Mouse (Mus musculus) liver, embryonic 12.5 days (tissue): ENCODE results near the gene Lrrc71. TPM values are rescaled to one million over a fixed set of nuclear protein-coding genes. Genes with fewer than 3 reads are reported as not detected.

ENCODE experiments used
- ATAC-seq: fragments of 200-750 bp; cut with Nextera tagmentation; 2 replicates; pipeline ENCODE4 v1.8.0; 2017; ENCODE audit warnings: moderate number of reproducible peaks, mild to moderate bottlenecking, moderate library complexity
- H3K27ac ChIP-seq: fragments of 300-500 bp; sonication (generic); 2 replicates; pipeline ENCODE4 v1.5.1; 2016; ENCODE audit warnings: mild to moderate bottlenecking
- H3K27me3 ChIP-seq: fragments of 300-500 bp; sonication (generic); replicated peaks from 2 replicates; pipeline ENCODE4 v1.6.1; 2016; ENCODE audit warnings: mild to moderate bottlenecking, moderate library complexity
- H3K36me3 ChIP-seq: fragments of 300-500 bp; sonication (generic); 2 replicates; pipeline ENCODE4 v1.6.1; 2016; ENCODE audit warnings: mild to moderate bottlenecking, moderate library complexity
- H3K4me1 ChIP-seq: fragments of 300-500 bp; sonication (generic); 2 replicates; pipeline ENCODE4 v1.6.1; 2016
- H3K4me2 ChIP-seq: fragments of 300-500 bp; sonication (generic); 2 replicates; pipeline ENCODE4 v1.6.1; 2016; ENCODE audit warnings: mild to moderate bottlenecking, moderate library complexity
- H3K4me3 ChIP-seq: fragments of 300-500 bp; sonication (generic); 2 replicates; pipeline ENCODE4 v1.5.1; 2016; ENCODE audit warnings: mild to moderate bottlenecking, moderate library complexity
- H3K9ac ChIP-seq: fragments of 300-500 bp; sonication (generic); 2 replicates; pipeline ENCODE4 v1.6.1; 2016; ENCODE audit warnings: mild to moderate bottlenecking, moderate library complexity
- H3K9me3 ChIP-seq: fragments of 300-500 bp; sonication (generic); replicated peaks from 2 replicates; pipeline ENCODE4 v1.6.1; 2016; ENCODE audit warnings: mild to moderate bottlenecking, moderate library complexity
- WGBS: fragments of 180-500 bp; shearing (Covaris S2); methylation state at CpG from one replicate; pipeline ENCODE4 v1.1.7; 2016; ENCODE audit not compliant: insufficient replicate concordance; 5-methylcytosine and 5-hydroxymethylcytosine counted together
- polyA plus RNA-seq: library from polyadenylated mRNA; unstranded; fragments of >200 nt; fragmentation: Nextera tagmentation; extraction: Ambion mirVana; gene quantifications from 2 replicates; pipeline ENCODE4 v1.2.1, GENCODE M21; 2016

Gene Lrrc71
- polyA plus RNA-seq, 1 experiment from 2014 or later, result 0.29 TPM

- Histone ChIP-seq H3K9ac (no peak overlapping the region), H3K9me3 (no peaks in the 10 kb centered on the region), H3K27me3 (peaks cover 8% of the 10 kb centered on the region), H3K36me3 (peaks cover 9% of the 10 kb centered on the region; the same call in 1 of the 2 replicates), H3K4me2 (no peak overlapping the region), H3K27ac (no peak overlapping the region), H3K4me1 (peaks cover 61% of the 10 kb centered on the region), H3K4me3 (no peak overlapping the region)
- 52% methylated on average over 20 of the region's 20 CpGs for WGBS
- no peak for ATAC-seq
These were observed 13.3 kb upstream of the Lrrc71 start for GRCm38 (mm10) chr3:87761408-87762375.

- Histone ChIP-seq H3K27me3 (no peaks in the 10 kb centered on the region), H3K4me3 (no peak overlapping the region), H3K9ac (no peak overlapping the region), H3K4me1 (peaks cover 42% of the 10 kb centered on the region), H3K9me3 (no peaks in the 10 kb centered on the region), H3K27ac (no peak overlapping the region), H3K4me2 (no peak overlapping the region), H3K36me3 (peaks cover 23% of the 10 kb centered on the region)
- WGBS, result 33% methylated on average over 4 of the region's 5 CpGs
- ATAC-seq, result peak; percentile 16; the same call in 1 of the 2 replicates
These were observed 10.2 kb upstream of the Lrrc71 start for GRCm38 (mm10) chr3:87758641-87759040.

- WGBS, result 70% methylated on average over 20 of the region's 20 CpGs
- Histone ChIP-seq H3K9me3 (no peaks in the 10 kb centered on the region), H3K27me3 (no peaks in the 10 kb centered on the region), H3K27ac (no peak overlapping the region), H3K4me1 (peaks cover 20% of the 10 kb centered on the region), H3K4me3 (no peak overlapping the region), H3K36me3 (peaks cover 27% of the 10 kb centered on the region), H3K4me2 (no peak overlapping the region), H3K9ac (no peak overlapping the region)
- ATAC-seq, result no peak
These were observed 8.1 kb upstream of the Lrrc71 start for GRCm38 (mm10) chr3:87756488-87756887.

- 18% methylated on average over 24 of the region's 24 CpGs for WGBS
- no peak overlapping the region for H3K4me3 ChIP-seq
- peaks cover 30% of the 10 kb centered on the region for H3K36me3 ChIP-seq
- peaks cover 16% of the 10 kb centered on the region; the same call in 1 of the 2 replicates for H3K4me1 ChIP-seq
- H3K27ac ChIP-seq, result no peak overlapping the region
- ATAC-seq, result no peak
- H3K27me3 ChIP-seq, result no peaks in the 10 kb centered on the region
- H3K4me2 ChIP-seq, result 0 out of 2 replicates have a peak overlapping the region, but pooled peaks have one; percentile 27
- H3K9ac ChIP-seq, result no peak overlapping the region
- no peaks in the 10 kb centered on the region for H3K9me3 ChIP-seq
These were observed 7.5 kb upstream of the Lrrc71 start for GRCm38 (mm10) chr3:87755964-87756363.

GRCm38 (mm10) chr3:87753829-87754228 is 5.4 kb upstream of the Lrrc71 start:
- Histone ChIP-seq H3K4me2 (no peak overlapping the region), H3K4me1 (peaks cover 8% of the 10 kb centered on the region; the same call in 1 of the 2 replicates), H3K9ac (no peak overlapping the region), H3K27ac (no peak overlapping the region), H3K9me3 (no peaks in the 10 kb centered on the region), H3K27me3 (no peaks in the 10 kb centered on the region), H3K4me3 (no peak overlapping the region), H3K36me3 (peaks cover 31% of the 10 kb centered on the region)
- 84% methylated on average over 13 of the region's 13 CpGs for WGBS
- ATAC-seq, result no peak

GRCm38 (mm10) chr3:87752567-87752966 is 4.1 kb upstream of the Lrrc71 start:
- peaks cover 6% of the 10 kb centered on the region; the same call in 1 of the 2 replicates for H3K27me3 ChIP-seq
- ATAC-seq, result no peak
- H3K4me2 ChIP-seq, result no peak overlapping the region
- H3K36me3 ChIP-seq, result peaks cover 27% of the 10 kb centered on the region
- 0 out of 2 replicates have a peak, but pooled peaks cover 7% of the 10 kb centered on the region for H3K4me1 ChIP-seq
- no peak overlapping the region for H3K27ac ChIP-seq
- WGBS, result 65% methylated on average over 3 of the region's 3 CpGs
- no peaks in the 10 kb centered on the region for H3K9me3 ChIP-seq
- H3K4me3 ChIP-seq, result no peak overlapping the region
- no peak overlapping the region for H3K9ac ChIP-seq

GRCm38 (mm10) chr3:87749977-87750376 is 1.6 kb upstream of the Lrrc71 start:
- Histone ChIP-seq H3K27me3 (peaks cover 6% of the 10 kb centered on the region; the same call in 1 of the 2 replicates), H3K4me3 (no peak overlapping the region)
- WGBS, result 82% methylated on average over 12 of the region's 12 CpGs

GRCm38 (mm10) chr3:87749036-87749435 is 611 bp upstream of the Lrrc71 start:
- 16% methylated on average over 5 of the region's 5 CpGs for WGBS

More at GRCm38 (mm10) chr3:87749977-87750376, 1.6 kb upstream of the Lrrc71 start:
- no peak overlapping the region for H3K9ac ChIP-seq
- no peaks in the 10 kb centered on the region for H3K4me1 ChIP-seq
- no peak overlapping the region for H3K4me2 ChIP-seq
- no peaks in the 10 kb centered on the region for H3K9me3 ChIP-seq
- H3K36me3 ChIP-seq, result peaks cover 22% of the 10 kb centered on the region
- no peak overlapping the region for H3K27ac ChIP-seq
- ATAC-seq, result no peak

GRCm38 (mm10) chr3:87745036-87745659 is 3.3 kb downstream of the Lrrc71 start:
- 40% methylated on average over 15 of the region's 18 CpGs for WGBS
- no peak overlapping the region for H3K27ac ChIP-seq
- H3K9me3 ChIP-seq, result no peaks in the 10 kb centered on the region
- H3K4me3 ChIP-seq, result no peak overlapping the region
- H3K36me3 ChIP-seq, result no peaks in the 10 kb centered on the region
- H3K27me3 ChIP-seq, result peaks cover 6% of the 10 kb centered on the region; the same call in 1 of the 2 replicates
- H3K4me2 ChIP-seq, result peak overlapping the region; percentile 3; the same call in 1 of the 2 replicates
- H3K4me1 ChIP-seq, result no peaks in the 10 kb centered on the region
- ATAC-seq, result no peak
- no peak overlapping the region for H3K9ac ChIP-seq

More at GRCm38 (mm10) chr3:87749036-87749435, 611 bp upstream of the Lrrc71 start:
- Histone ChIP-seq H3K9me3 (no peaks in the 10 kb centered on the region), H3K36me3 (peaks cover 16% of the 10 kb centered on the region), H3K27me3 (peaks cover 6% of the 10 kb centered on the region; the same call in 1 of the 2 replicates), H3K4me1 (no peaks in the 10 kb centered on the region), H3K4me2 (no peak overlapping the region), H3K27ac (no peak overlapping the region), H3K4me3 (no peak overlapping the region), H3K9ac (no peak overlapping the region)
- no peak for ATAC-seq

GRCm38 (mm10) chr3:87743927-87744326 is 4.5 kb downstream of the Lrrc71 start:
- Histone ChIP-seq H3K4me1 (no peaks in the 10 kb centered on the region), H3K4me2 (no peak overlapping the region), H3K27me3 (peaks cover 6% of the 10 kb centered on the region; the same call in 1 of the 2 replicates), H3K9ac (no peak overlapping the region), H3K36me3 (no peaks in the 10 kb centered on the region), H3K27ac (no peak overlapping the region), H3K9me3 (no peaks in the 10 kb centered on the region), H3K4me3 (no peak overlapping the region)
- WGBS, result 46% methylated on average over 4 of the region's 4 CpGs
- no peak for ATAC-seq

- 67% methylated on average over 16 of the region's 16 CpGs for WGBS
- Histone ChIP-seq H3K36me3 (peaks cover 9% of the 10 kb centered on the region), H3K27ac (no peak overlapping the region), H3K4me3 (no peak overlapping the region), H3K4me2 (no peak overlapping the region), H3K4me1 (no peaks in the 10 kb centered on the region), H3K9me3 (no peaks in the 10 kb centered on the region), H3K9ac (no peak overlapping the region), H3K27me3 (no peaks in the 10 kb centered on the region; the same call in 1 of the 2 replicates)
- no peak for ATAC-seq
These were observed 5.7 kb downstream of the Lrrc71 start for GRCm38 (mm10) chr3:87742735-87743134.

- H3K4me3 ChIP-seq, result no peak overlapping the region
- 65% methylated on average over 3 of the region's 3 CpGs for WGBS
These were observed 6.4 kb downstream of the Lrrc71 start for GRCm38 (mm10) chr3:87742013-87742412.

More at GRCm38 (mm10) chr3:87742013-87742412, 6.4 kb downstream of the Lrrc71 start:
- ATAC-seq, result no peak
- Histone ChIP-seq H3K27ac (no peak overlapping the region), H3K9ac (no peak overlapping the region), H3K9me3 (no peaks in the 10 kb centered on the region), H3K27me3 (no peaks in the 10 kb centered on the region; the same call in 1 of the 2 replicates), H3K36me3 (peaks cover 16% of the 10 kb centered on the region), H3K4me1 (no peaks in the 10 kb centered on the region), H3K4me2 (no peak overlapping the region)
